Mouse (Mus musculus) liver, postnatal 0 days (tissue): Measurements from ENCODE around the gene Slc30a7. TPM values are rescaled to one million over a fixed set of nuclear protein-coding genes. Genes with fewer than 3 reads are reported as not detected.

ENCODE experiments used
- ATAC-seq: fragments of 200-750 bp; cut with Nextera tagmentation; 2 replicates; pipeline ENCODE4 v1.8.0; 2017; ENCODE audit warnings: mild to moderate bottlenecking, moderate library complexity
- DNase-seq: peaks from one replicate; pipeline ENCODE4 v3.0.0-alpha.2; 2016
- H3K27ac ChIP-seq: fragments of 300-500 bp; sonication (generic); 2 replicates; pipeline ENCODE4 v1.5.1; 2014; ENCODE audit warnings: antibody characterized with exemption, moderate library complexity, mild to moderate bottlenecking, low read depth
- H3K27me3 ChIP-seq: fragments of 300-500 bp; sonication (generic); 2 replicates; pipeline ENCODE4 v1.6.1; 2014; ENCODE audit warnings: low read length, control low read depth, mixed read lengths; ENCODE audit not compliant: insufficient read depth
- H3K36me3 ChIP-seq: fragments of 300-500 bp; sonication (generic); replicated peaks from 2 replicates; pipeline ENCODE4 v1.6.1; 2014; ENCODE audit warnings: mild to moderate bottlenecking, control low read depth, low read length, moderate library complexity, mixed read lengths; ENCODE audit not compliant: insufficient read depth
- H3K4me1 ChIP-seq: fragments of 300-500 bp; sonication (generic); 2 replicates; pipeline ENCODE4 v1.6.1; 2014; ENCODE audit warnings: antibody characterized with exemption, mild to moderate bottlenecking, control low read depth; ENCODE audit not compliant: insufficient read depth
- H3K4me2 ChIP-seq: fragments of 300-500 bp; sonication (generic); 2 replicates; pipeline ENCODE4 v1.6.1; 2014; ENCODE audit warnings: low read depth, mild to moderate bottlenecking, low read length, moderate library complexity, mixed read lengths
- H3K4me3 ChIP-seq: fragments of 300-500 bp; sonication (generic); 2 replicates; pipeline ENCODE4 v1.5.1; 2014; ENCODE audit warnings: low read depth, low read length
- H3K9ac ChIP-seq: fragments of 300-500 bp; sonication (generic); replicated peaks from 2 replicates; pipeline ENCODE4 v1.6.1; 2014; ENCODE audit warnings: mild to moderate bottlenecking, moderate library complexity
- H3K9me3 ChIP-seq: fragments of 300-500 bp; sonication (generic); 2 replicates; pipeline ENCODE4 v1.6.1; 2016; ENCODE audit warnings: mild to moderate bottlenecking, control low read depth, low read length, mixed read lengths
- CTCF ChIP-seq: sonication (generic); IDR thresholded peaks from 2 replicates; pipeline ENCODE4 v1.5.1; 2016; ENCODE audit warnings: antibody characterized with exemption, low read depth
- EP300 ChIP-seq: IDR thresholded peaks from 2 replicates; pipeline ENCODE4 v1.6.1; 2016; ENCODE audit warnings: antibody characterized with exemption, low read depth, mild to moderate bottlenecking
- WGBS: fragments of 180-500 bp; shearing (Covaris S2); extraction: QIAGEN DNeasy Blood & Tissue Kit; methylation state at CpG from one replicate; pipeline ENCODE4 v1.1.7; 2014; ENCODE audit not compliant: insufficient replicate concordance; 5-methylcytosine and 5-hydroxymethylcytosine counted together
- polyA plus RNA-seq: library from polyadenylated mRNA; unstranded; fragments of >200 nt; fragmentation: Nextera tagmentation; extraction: Ambion mirVana; gene quantifications from 2 replicates; pipeline ENCODE4 v1.2.1, GENCODE M21; 2015

The Slc30a7 gene
- polyA plus RNA-seq, 1 experiment from 2014 or later: 14.2 TPM

DNA sequence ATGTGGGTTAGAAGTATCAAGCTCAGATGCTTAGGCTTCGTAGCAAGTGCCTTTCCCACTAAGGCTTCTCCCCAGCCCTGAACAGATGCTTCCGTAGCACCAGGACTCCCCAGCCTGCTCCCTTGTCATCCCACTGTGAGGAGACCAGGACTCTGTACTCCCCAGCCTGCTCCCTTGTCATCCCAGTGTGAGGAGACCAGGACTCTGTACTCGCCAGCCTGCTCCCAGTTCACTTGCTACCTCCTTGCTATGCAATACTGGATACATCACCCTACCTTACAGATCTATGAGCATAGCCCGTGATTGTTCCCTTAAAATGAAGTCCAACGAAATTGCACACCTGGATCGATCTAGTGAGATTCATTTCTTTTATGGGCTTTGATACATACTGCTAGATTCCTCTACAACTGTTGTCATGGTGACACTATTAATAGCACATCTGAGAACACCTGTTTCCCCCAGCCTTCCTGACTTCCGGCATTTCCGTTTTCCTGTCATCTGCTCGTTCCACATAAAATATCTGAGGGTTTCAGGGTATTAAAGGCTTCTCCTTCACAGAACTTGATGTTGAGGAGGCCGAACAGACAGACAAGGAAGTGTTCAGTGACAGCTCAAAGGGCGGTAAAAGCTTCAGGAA is 23.1 kb upstream of the Slc30a7 start:
- no peak overlapping the region for H3K4me2 ChIP-seq
- ATAC-seq (no peak), DNase-seq (no peak)
- no peak overlapping the region for H3K27ac ChIP-seq
- no peaks in the 10 kb centered on the region for H3K9me3 ChIP-seq
- no peaks in the 10 kb centered on the region for H3K27me3 ChIP-seq
- no peaks in the 10 kb centered on the region for H3K4me1 ChIP-seq
- TF ChIP-seq CTCF: no peak
- TF ChIP-seq EP300: no peak
- no peak overlapping the region for H3K9ac ChIP-seq
- H3K4me3 ChIP-seq: no peak overlapping the region
- H3K36me3 ChIP-seq: no peaks in the 10 kb centered on the region; the same call in 1 of the 2 replicates
- WGBS: 49% methylated on average over 11 of the region's 11 CpGs

DNA sequence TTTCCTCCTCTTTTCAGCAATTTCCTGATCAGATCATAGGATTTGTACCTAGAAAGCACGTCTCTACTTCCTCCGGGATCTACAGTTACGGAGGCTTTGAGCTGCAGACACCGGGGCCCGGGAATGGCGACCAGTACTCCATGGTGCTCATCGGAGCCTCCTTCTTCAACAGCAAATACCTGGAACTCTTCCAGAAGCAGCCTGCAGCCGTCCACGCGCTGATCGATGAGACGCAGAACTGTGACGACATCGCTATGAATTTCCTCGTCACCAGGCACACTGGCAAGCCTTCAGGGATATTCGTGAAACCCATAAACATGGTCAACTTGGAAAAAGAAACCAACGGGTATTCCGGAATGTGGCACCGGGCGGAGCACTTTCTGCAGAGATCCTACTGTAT is 19.8 kb upstream of the Slc30a7 start:
- Histone ChIP-seq H3K27me3 (no peaks in the 10 kb centered on the region), H3K4me3 (no peak overlapping the region), H3K4me2 (no peak overlapping the region), H3K36me3 (peaks cover 5% of the 10 kb centered on the region; the same call in 1 of the 2 replicates), H3K9ac (no peak overlapping the region), H3K4me1 (no peaks in the 10 kb centered on the region), H3K9me3 (no peaks in the 10 kb centered on the region), H3K27ac (no peak overlapping the region)
- ATAC-seq (no peak), DNase-seq (no peak)
- TF ChIP-seq EP300 (no peak), CTCF (no peak)
- WGBS: 92% methylated on average over 20 of the region's 20 CpGs

DNA sequence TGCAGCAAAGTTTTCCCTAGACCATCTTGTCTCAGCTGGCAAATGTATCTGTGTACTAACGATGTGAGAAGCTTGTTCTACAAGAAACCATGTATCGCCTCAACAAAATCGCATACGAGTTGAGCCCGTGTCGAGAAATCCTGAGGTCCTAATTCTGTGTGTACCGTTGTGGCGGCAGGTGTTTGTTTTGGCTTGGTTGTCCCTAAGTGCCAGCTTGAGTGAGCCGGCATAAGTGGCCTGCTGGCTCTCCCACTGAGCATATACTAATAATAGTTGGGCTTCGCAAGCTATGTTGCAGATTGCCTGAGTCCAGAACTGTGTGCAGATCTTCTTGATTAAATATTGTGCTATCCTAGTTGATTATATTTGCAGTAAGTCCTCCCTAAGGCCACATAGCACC is 18.5 kb upstream of the Slc30a7 start:
- H3K4me3 ChIP-seq: no peak overlapping the region
- no peaks in the 10 kb centered on the region for H3K4me1 ChIP-seq
- DNase-seq (no peak), ATAC-seq (no peak)
- H3K9me3 ChIP-seq: no peaks in the 10 kb centered on the region
- no peak overlapping the region for H3K4me2 ChIP-seq
- peaks cover 5% of the 10 kb centered on the region; the same call in 1 of the 2 replicates for H3K36me3 ChIP-seq
- H3K9ac ChIP-seq: no peak overlapping the region
- no peaks in the 10 kb centered on the region for H3K27me3 ChIP-seq
- 90% methylated on average over 10 of the region's 10 CpGs for WGBS
- H3K27ac ChIP-seq: no peak overlapping the region
- TF ChIP-seq CTCF: no peak
- no peak for TF ChIP-seq EP300

DNA sequence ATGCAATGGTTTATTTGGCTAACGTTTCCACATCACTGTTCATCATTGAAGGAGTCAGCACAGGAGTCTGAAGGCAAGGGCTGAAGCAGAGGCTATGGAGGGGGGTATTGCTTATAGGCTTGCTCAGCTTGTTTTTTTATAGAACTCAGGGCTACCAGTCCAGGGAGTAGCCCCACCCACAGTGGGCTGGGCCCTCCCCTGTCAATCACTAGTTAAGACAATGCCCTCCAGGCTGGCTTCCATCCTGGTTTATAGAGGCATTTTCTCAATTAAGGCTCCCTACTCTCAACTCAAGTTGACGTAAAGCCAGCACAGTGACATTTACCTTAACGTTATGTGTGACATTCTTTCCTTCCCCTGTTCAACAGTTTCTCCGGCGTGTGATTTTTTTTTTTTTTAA is 17.5 kb upstream of the Slc30a7 start:
- TF ChIP-seq CTCF (no peak), EP300 (no peak)
- DNase-seq (no peak), ATAC-seq (no peak)
- Histone ChIP-seq H3K9me3 (no peaks in the 10 kb centered on the region), H3K4me3 (no peak overlapping the region), H3K27me3 (no peaks in the 10 kb centered on the region), H3K4me2 (no peak overlapping the region), H3K27ac (no peak overlapping the region), H3K4me1 (no peaks in the 10 kb centered on the region), H3K9ac (no peak overlapping the region), H3K36me3 (peaks cover 5% of the 10 kb centered on the region; the same call in 1 of the 2 replicates)
- WGBS: 90% methylated on average over 5 of the region's 5 CpGs

DNA sequence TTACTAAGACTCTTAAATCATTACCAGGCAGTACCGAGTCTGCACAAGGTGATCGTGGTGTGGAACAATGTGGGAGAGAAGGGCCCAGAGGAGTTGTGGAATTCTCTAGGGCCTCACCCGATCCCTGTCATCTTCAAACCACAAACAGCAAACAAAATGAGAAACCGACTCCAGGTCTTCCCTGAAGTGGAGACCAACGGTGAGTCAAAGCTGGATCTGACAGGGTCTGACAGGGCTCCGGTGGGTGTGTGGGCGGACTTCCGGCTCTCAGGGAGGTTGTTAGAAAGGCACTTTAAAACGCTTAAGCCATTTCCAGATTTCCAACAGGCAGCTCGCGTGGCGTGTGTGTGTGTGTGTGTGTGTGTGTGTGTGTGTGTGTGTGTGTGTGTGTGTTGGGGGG is 17.0 kb upstream of the Slc30a7 start:
- no peak for ATAC-seq
- no peaks in the 10 kb centered on the region for H3K9me3 ChIP-seq
- no peak overlapping the region for H3K9ac ChIP-seq
- H3K4me3 ChIP-seq: no peak overlapping the region
- no peak for TF ChIP-seq EP300
- H3K27ac ChIP-seq: no peak overlapping the region
- DNase-seq: no peak
- WGBS: 79% methylated on average over 12 of the region's 12 CpGs
- no peak overlapping the region for H3K4me2 ChIP-seq
- H3K4me1 ChIP-seq: no peaks in the 10 kb centered on the region
- no peaks in the 10 kb centered on the region for H3K27me3 ChIP-seq
- peaks cover 5% of the 10 kb centered on the region; the same call in 1 of the 2 replicates for H3K36me3 ChIP-seq

DNA sequence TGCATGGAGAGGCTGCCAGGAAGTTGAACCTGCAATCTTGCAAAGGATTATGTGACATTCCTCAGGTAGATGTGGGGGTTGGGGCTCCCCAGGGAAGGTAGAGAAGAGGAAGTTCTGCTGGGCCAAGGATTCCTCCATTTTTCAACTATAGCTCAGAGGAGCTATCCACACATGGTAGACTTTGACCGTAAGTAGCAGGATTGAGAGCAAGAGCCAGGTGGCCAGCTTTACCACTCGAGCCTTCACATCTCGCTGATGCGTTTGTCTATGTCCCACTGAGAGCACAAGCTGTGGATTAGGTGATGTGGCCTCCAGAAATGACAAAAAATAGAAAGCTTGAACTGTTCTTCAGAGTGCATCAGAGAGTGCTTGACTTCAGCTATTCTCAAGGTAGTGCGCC is 11.9 kb upstream of the Slc30a7 start:
- DNase-seq (no peak), ATAC-seq (no peak)
- TF ChIP-seq CTCF (no peak), EP300 (no peak)
- Histone ChIP-seq H3K9ac (no peak overlapping the region), H3K9me3 (no peaks in the 10 kb centered on the region), H3K36me3 (peaks cover 3% of the 10 kb centered on the region; the same call in 1 of the 2 replicates), H3K27ac (no peak overlapping the region), H3K4me2 (no peak overlapping the region), H3K4me3 (no peak overlapping the region), H3K27me3 (no peaks in the 10 kb centered on the region), H3K4me1 (no peaks in the 10 kb centered on the region)
- 91% methylated on average over 5 of the region's 5 CpGs for WGBS

DNA sequence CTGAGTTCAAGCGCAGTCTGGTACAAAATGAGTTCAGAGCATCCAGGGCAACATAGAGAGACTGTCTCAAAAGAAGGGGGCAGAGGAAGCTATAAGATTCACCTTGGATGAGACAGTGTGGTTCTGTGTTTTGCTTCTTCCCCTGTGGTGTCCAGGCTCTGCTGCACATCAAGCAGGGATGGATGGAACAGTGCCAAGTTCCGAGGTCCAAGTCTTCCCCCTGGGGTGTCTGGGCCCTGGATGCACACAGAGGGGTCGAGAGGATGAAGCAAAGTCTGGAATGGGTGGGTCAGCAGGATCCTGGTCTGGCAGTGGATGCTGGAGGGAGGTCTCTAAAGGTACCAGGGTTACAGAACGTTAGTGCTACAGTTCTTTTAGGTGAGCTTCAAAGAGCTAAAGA is 11.4 kb upstream of the Slc30a7 start:
- no peak for TF ChIP-seq CTCF
- no peak for TF ChIP-seq EP300
- 67% methylated on average over 4 of the region's 4 CpGs for whole genome bisulfite sequencing
- ATAC-seq: no peak

More for the DNA sequence above, 11.4 kb upstream of the Slc30a7 start:
- no peak for DNase-seq
- Histone ChIP-seq H3K27ac (no peak overlapping the region), H3K9ac (no peak overlapping the region), H3K4me3 (no peak overlapping the region), H3K4me1 (no peaks in the 10 kb centered on the region), H3K36me3 (no peaks in the 10 kb centered on the region), H3K9me3 (no peaks in the 10 kb centered on the region), H3K4me2 (no peak overlapping the region), H3K27me3 (no peaks in the 10 kb centered on the region)
